ENCODE assay signal across 14 mouse cellular contexts in the genomic region with DNA sequence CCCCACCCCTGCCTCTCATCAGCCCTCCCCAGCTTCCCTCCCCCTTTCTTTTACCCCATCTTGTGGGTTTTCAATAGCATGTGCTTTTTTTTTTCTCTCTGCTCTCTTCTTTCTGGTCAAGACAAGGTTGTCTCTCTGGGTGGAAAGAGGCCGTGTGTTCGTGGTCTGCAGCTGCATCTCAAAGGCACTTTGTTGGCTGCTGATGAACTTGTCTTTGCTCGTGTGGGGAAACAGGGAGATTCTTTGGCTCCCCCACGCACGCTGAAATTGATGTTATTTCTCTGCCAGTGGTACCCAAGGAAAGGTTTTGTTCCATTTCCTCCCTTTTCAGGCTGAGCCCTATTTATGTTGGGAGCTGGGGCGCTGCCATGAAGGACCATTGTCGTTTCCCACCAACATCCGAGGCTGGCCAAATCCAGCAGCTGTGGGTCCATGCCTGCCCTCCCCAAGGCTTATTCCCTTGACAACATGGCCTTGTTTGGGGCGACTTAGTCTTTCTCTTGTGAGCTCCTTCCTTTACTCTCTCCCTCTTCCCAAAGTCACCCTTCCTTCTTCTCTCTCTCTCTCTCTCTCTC. TPM values are rescaled to one million over a fixed set of nuclear protein-coding genes. Genes with fewer than 3 reads are reported as not detected.
DNase-seq lines count a peak whose midpoint lies in the region; ATAC-seq and TF ChIP-seq lines count a peak whose summit lies in the region.
"Had no signal": no experiment of that assay in that cellular context is flagged by ENCODE, and none has a peak within 500 bp of the region (broad histone marks: within the 10 kb centered on the region; RNA-seq: fewer than 3 reads in every experiment).

No protein-coding gene starts in this region.

- H3K4me3 ChIP-seq in forebrain, embryonic 13.5 days = no peak overlapping the region
- no peak overlapping the region for H3K4me3 ChIP-seq in midbrain, postnatal 0 days (ENCODE audit: low read depth, low read length)
- H3K4me3 ChIP-seq in liver, embryonic 11.5 days (ENCODE audit: low read depth, low read length) = no peak overlapping the region
- H3K4me3 ChIP-seq: midbrain, embryonic 12.5 days had no signal

- peaks cover 29% of the 10 kb centered on the region for H3K4me1 ChIP-seq in forebrain, embryonic 13.5 days
- H3K4me1 ChIP-seq in midbrain, postnatal 0 days (ENCODE audit: insufficient read depth, low read length) = 0 out of 2 replicates have a peak, but pooled peaks cover 5% of the 10 kb centered on the region
- no peaks in the 10 kb centered on the region for H3K4me1 ChIP-seq in liver, embryonic 11.5 days (replicated peaks; ENCODE audit: control insufficient read depth, insufficient read depth, low read length)

- H3K27me3 ChIP-seq in forebrain, embryonic 13.5 days = peaks cover 72% of the 10 kb centered on the region
- H3K27me3 ChIP-seq in midbrain, postnatal 0 days (ENCODE audit: insufficient read depth, low read length) = no peaks in the 10 kb centered on the region
- H3K27me3 ChIP-seq in liver, embryonic 11.5 days (replicated peaks; ENCODE audit: control insufficient read depth, insufficient read depth, low read length) = no peaks in the 10 kb centered on the region

- 33% methylated on average over 9 of the region's 9 CpGs for WGBS in forebrain, embryonic 13.5 days
- 57% methylated on average over 9 of the region's 9 CpGs for WGBS in midbrain, postnatal 0 days
- WGBS in liver, embryonic 11.5 days = 77% methylated on average over 9 of the region's 9 CpGs

- peak overlapping the region; percentile 20 for H3K27ac ChIP-seq in forebrain, embryonic 13.5 days
- 0 out of 2 replicates have a peak overlapping the region, but pooled peaks have one; percentile 55 for H3K27ac ChIP-seq in midbrain, postnatal 0 days (ENCODE audit: low read depth, low read length)
- H3K27ac ChIP-seq in liver, embryonic 11.5 days (ENCODE audit: low read depth, low read length) = no peak overlapping the region
- H3K27ac ChIP-seq: kidney, postnatal 0 days; midbrain, embryonic 12.5 days had no signal

- peak; percentile 64; the same call in 1 of the 2 replicates for ATAC-seq in forebrain, embryonic 13.5 days
- peak; percentile 81 for ATAC-seq in midbrain, postnatal 0 days (ENCODE audit: low FRiP score)
- ATAC-seq in CD4-positive, CD25-positive, alpha-beta regulatory T cell, adult 4 months = no peak
- no peak for ATAC-seq in inflammation-experienced regulatory T-cells, adult 6 months
- no peak for ATAC-seq in liver, embryonic 11.5 days (replicated peaks; ENCODE audit: low FRiP score)

- H3K9ac ChIP-seq in forebrain, embryonic 13.5 days = no peak overlapping the region
- no peak overlapping the region for H3K9ac ChIP-seq in midbrain, postnatal 0 days (replicated peaks; ENCODE audit: low read length, poor library complexity, severe bottlenecking)
- no peak overlapping the region for H3K9ac ChIP-seq in liver, embryonic 11.5 days (ENCODE audit: low read depth, low read length)
- H3K9ac ChIP-seq: midbrain, embryonic 12.5 days had no signal

- no peak overlapping the region for H3K4me2 ChIP-seq in forebrain, embryonic 13.5 days
- no peak overlapping the region for H3K4me2 ChIP-seq in midbrain, postnatal 0 days (ENCODE audit: low read depth, low read length, poor library complexity, severe bottlenecking)
- no peak overlapping the region for H3K4me2 ChIP-seq in liver, embryonic 11.5 days

- H3K36me3 ChIP-seq in forebrain, embryonic 13.5 days (ENCODE audit: poor library complexity, severe bottlenecking) = no peaks in the 10 kb centered on the region
- H3K36me3 ChIP-seq in midbrain, postnatal 0 days (ENCODE audit: insufficient read depth, low read length) = no peaks in the 10 kb centered on the region
- no peaks in the 10 kb centered on the region for H3K36me3 ChIP-seq in liver, embryonic 11.5 days (ENCODE audit: control insufficient read depth, insufficient read depth, low read length)
- H3K36me3 ChIP-seq: midbrain, embryonic 12.5 days had no signal

- H3K9me3 ChIP-seq in forebrain, embryonic 13.5 days (replicated peaks) = peaks cover 6% of the 10 kb centered on the region; the same call in 1 of the 2 replicates
- H3K9me3 ChIP-seq in midbrain, postnatal 0 days (ENCODE audit: low read length) = no peaks in the 10 kb centered on the region
- H3K9me3 ChIP-seq in liver, embryonic 11.5 days (ENCODE audit: control insufficient read depth, low read length) = no peaks in the 10 kb centered on the region

- TF ChIP-seq CTCF in midbrain, postnatal 0 days (IDR thresholded peaks at IDR 0.05) = no peak

- peak; percentile 71 for DNase-seq in brain, adult 2 months (ENCODE audit: low read depth, low spot score)
- DNase-seq in layer of hippocampus, postnatal 14 days (ENCODE audit: low spot score in 2 of 2) = peak; percentile 46 to 77
- peak; percentile 88 for DNase-seq in midbrain, postnatal 0 days (ENCODE audit: low spot score)
- DNase-seq in liver, embryonic 11.5 days (ENCODE audit: low spot score) = no peak
- DNase-seq: cerebellum, postnatal 36 days; heart, adult 11 months; heart, postnatal 4 days had no signal

RNA-seq across cellular contexts. Expression of gene Olig2, which starts 33.5 kb away (rescaled TPM):
- 6.3 and 8.4 TPM in 2 replicates for polyA plus RNA-seq in forebrain, embryonic 13.5 days (2015; fragmentation: Nextera tagmentation; extraction: Ambion mirVana)
- 10 to 100 TPM; 48.5 to 49.1 TPM for total RNA-seq in layer of hippocampus, postnatal 14 days (2021)
- 36.0 and 58.4 TPM in 2 replicates for total RNA-seq in midbrain, postnatal 0 days (2014; rRNA removed)
- polyA plus RNA-seq in midbrain, postnatal 0 days (2015; fragmentation: Nextera tagmentation; extraction: Ambion mirVana) = 13.3 and 15.7 TPM in 2 replicates
- polyA plus RNA-seq in CD4-positive, CD25-positive, alpha-beta regulatory T cell, adult 4 months (2017; shearing (Covaris generic)) = not detected
- not detected for polyA plus RNA-seq in inflammation-experienced regulatory T-cells, adult 6 months (2017; shearing (Covaris generic))
- polyA plus RNA-seq in liver, embryonic 11.5 days (2014; fragmentation: Nextera tagmentation; extraction: Ambion mirVana) = not detected in 2 replicates
- total RNA-seq: heart, postnatal 4 days had no signal
- polyA plus RNA-seq: kidney, postnatal 0 days; lung, embryonic 16.5 days; urinary bladder, adult 2 months had no signal

Comparison
In these comparisons a context has a peak if more than half of its experiments do, and no peak if none do; other contexts are left out.
1. ATAC-seq: peak in forebrain, embryonic 13.5 days (single experiment) and midbrain, postnatal 0 days (single experiment); none in CD4-positive, CD25-positive, alpha-beta regulatory T cell, adult 4 months (single experiment), inflammation-experienced regulatory T-cells, adult 6 months (single experiment) and liver, embryonic 11.5 days (single experiment).